Mouse (Mus musculus) neural tube, embryonic 12.5 days (tissue): ENCODE measurements around the gene Cdc6. TPM values are rescaled to one million over a fixed set of nuclear protein-coding genes. Genes with fewer than 3 reads are reported as not detected.

Experiments used
- ATAC-seq: fragments of 200-750 bp; cut with Nextera tagmentation; 2 replicates; pipeline ENCODE4 v1.8.0; 2017; ENCODE audit warnings: low read depth, mild to moderate bottlenecking, moderate TSS enrichment, moderate library complexity; ENCODE audit not compliant: low FRiP score
- H3K27ac ChIP-seq: fragments of 300-500 bp; sonication (generic); 2 replicates; pipeline ENCODE4 v1.5.1; 2016
- H3K27me3 ChIP-seq: fragments of 300-500 bp; sonication (generic); replicated peaks from 2 replicates; pipeline ENCODE4 v1.6.1; 2016; ENCODE audit warnings: mild to moderate bottlenecking
- H3K36me3 ChIP-seq: fragments of 300-500 bp; sonication (generic); 2 replicates; pipeline ENCODE4 v1.6.1; 2016; ENCODE audit warnings: mild to moderate bottlenecking
- H3K4me1 ChIP-seq: fragments of 300-500 bp; sonication (generic); 2 replicates; pipeline ENCODE4 v1.6.1; 2016
- H3K4me2 ChIP-seq: fragments of 300-500 bp; sonication (generic); replicated peaks from 2 replicates; pipeline ENCODE4 v1.6.1; 2016; ENCODE audit warnings: mild to moderate bottlenecking
- H3K4me3 ChIP-seq: fragments of 300-500 bp; sonication (generic); 2 replicates; pipeline ENCODE4 v1.5.1; 2016
- H3K9ac ChIP-seq: fragments of 300-500 bp; sonication (generic); 2 replicates; pipeline ENCODE4 v1.6.1; 2016; ENCODE audit warnings: mild to moderate bottlenecking
- H3K9me3 ChIP-seq: fragments of 300-500 bp; sonication (generic); 2 replicates; pipeline ENCODE4 v1.6.1; 2016; ENCODE audit warnings: mild to moderate bottlenecking
- WGBS: fragments of 180-500 bp; shearing (Covaris S2); methylation state at CpG from one replicate; pipeline ENCODE4 v1.1.7; 2016; 5-methylcytosine and 5-hydroxymethylcytosine counted together
- polyA plus RNA-seq: library from polyadenylated mRNA; unstranded; fragments of >200 nt; fragmentation: Nextera tagmentation; extraction: Ambion mirVana; gene quantifications from 2 replicates; pipeline ENCODE4 v1.2.1, GENCODE M21; 2016

Cdc6 gene
- polyA plus RNA-seq, 1 experiment from 2014 or later, result 19.2 TPM

DNA sequence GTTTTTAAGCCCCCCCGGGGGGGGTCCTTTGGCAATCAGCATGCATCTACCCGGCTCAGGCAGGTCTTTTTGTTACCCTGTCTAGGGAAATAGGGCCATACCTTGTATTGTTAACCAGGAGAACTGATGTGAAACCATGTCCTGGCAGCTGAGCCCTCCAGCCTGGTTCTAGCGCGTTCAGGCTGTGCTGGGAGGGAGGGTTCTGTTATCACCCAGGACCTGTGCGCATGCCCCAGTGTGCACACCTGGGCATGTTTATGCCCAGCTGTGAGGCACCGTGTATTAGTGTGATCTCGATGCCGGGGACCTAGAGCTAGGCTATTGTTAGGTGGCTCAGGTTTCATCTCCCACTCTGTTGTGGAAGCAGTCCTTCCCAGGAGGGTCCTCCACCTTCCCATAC is 54.2 kb downstream of the Cdc6 start:
- peak overlapping the region; percentile 84 for H3K9ac ChIP-seq
- H3K4me2 ChIP-seq, result peak overlapping the region; percentile 96
- peak overlapping the region; percentile 93 for H3K27ac ChIP-seq
- H3K27me3 ChIP-seq, result no peaks in the 10 kb centered on the region
- peaks cover 2% of the 10 kb centered on the region; the same call in 1 of the 2 replicates for H3K36me3 ChIP-seq
- H3K4me1 ChIP-seq, result peaks cover 69% of the 10 kb centered on the region
- 6% methylated on average over 8 of the region's 8 CpGs for WGBS
- H3K4me3 ChIP-seq, result peak overlapping the region; percentile 90
- H3K9me3 ChIP-seq, result no peaks in the 10 kb centered on the region
- ATAC-seq, result no peak

DNA sequence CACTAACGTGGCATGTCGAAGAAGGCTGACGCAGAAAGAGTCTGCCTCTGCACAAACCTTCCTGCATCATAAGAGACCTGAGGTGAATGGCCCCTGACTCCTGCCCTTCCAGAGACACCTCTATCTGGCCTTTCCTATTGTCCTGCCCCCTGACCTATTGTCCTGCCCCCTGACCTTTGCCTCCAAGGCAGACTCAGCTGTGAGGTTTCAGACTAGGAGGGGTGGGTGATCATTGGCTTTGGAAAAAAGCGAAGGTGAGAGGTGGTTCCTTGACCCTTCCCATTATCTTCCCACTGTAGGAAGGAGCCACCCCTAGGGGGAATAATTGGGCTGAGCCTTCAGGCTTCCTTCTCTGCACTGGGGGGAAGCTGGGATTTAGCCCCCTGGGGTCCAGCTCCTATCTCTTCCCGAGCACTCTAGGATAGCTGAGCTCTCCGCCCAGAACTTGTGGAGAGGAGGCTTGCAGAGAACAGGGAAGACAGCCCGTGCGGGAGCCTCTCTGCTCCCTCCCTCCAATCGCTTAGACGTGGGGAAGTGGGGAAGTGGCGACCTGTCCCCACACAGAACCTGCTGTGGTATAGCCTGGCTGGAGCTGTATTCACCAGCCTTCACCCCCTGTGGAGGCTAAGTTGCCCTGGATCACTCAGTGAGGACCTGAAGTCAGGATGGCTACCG is 55.0 kb downstream of the Cdc6 start:
- 4% methylated on average over 12 of the region's 12 CpGs for WGBS
- Histone ChIP-seq H3K9me3 (no peaks in the 10 kb centered on the region), H3K4me1 (peaks cover 77% of the 10 kb centered on the region), H3K27me3 (no peaks in the 10 kb centered on the region), H3K9ac (peak overlapping the region; percentile 84), H3K36me3 (peaks cover 4% of the 10 kb centered on the region; the same call in 1 of the 2 replicates), H3K4me3 (peak overlapping the region; percentile 90), H3K4me2 (peak overlapping the region; percentile 96), H3K27ac (peak overlapping the region; percentile 97)
- no peak for ATAC-seq

DNA sequence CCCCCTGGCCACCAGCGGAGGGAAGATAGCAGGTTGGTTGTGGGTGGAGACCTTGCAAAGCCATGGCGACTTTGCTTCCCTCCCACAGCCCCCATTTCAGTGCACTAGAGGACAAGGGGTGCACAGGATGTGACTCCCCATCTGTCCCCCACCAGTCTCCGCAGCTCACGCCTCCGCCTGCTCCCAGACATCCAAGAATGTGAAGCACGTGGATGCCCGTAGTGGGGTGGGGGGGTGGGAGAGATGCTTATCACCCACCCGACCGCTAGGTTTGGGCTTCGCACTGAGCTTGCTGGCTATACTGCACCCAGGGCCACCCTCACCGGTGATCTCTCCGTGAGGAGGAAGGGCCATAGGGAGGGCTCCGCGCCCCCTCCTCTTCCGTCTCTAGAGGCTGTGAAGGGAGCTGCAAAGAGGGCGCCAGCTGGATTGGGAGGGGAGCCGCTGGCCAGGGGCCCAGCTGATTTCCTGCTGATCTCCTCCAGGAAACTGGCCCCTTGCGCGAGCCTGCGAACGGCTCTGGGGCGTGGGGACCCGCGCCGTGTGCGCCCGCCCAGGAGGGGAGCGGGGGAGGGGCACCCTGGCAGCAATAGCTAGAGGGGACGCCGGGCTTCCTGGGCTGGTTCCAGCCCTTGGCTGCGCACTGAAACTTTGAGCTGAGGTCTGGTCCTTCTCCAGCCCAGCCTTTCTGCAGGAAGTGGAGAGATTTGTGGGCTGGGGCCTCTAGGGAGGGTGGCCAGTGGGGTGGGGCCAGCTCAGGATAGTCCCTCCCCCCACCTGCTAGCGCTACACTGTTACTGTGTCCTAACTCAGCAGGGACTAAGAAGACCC is 55.8 kb downstream of the Cdc6 start:
- Histone ChIP-seq H3K9ac (peak overlapping the region; percentile 84), H3K27ac (peak overlapping the region; percentile 97), H3K9me3 (no peaks in the 10 kb centered on the region), H3K4me2 (peak overlapping the region; percentile 96), H3K4me3 (peak overlapping the region; percentile 90), H3K36me3 (peaks cover 7% of the 10 kb centered on the region), H3K27me3 (no peaks in the 10 kb centered on the region), H3K4me1 (peaks cover 85% of the 10 kb centered on the region)
- peak; percentile 22 for ATAC-seq
- under 1% methylated on average over 31 of the region's 32 CpGs for WGBS

DNA sequence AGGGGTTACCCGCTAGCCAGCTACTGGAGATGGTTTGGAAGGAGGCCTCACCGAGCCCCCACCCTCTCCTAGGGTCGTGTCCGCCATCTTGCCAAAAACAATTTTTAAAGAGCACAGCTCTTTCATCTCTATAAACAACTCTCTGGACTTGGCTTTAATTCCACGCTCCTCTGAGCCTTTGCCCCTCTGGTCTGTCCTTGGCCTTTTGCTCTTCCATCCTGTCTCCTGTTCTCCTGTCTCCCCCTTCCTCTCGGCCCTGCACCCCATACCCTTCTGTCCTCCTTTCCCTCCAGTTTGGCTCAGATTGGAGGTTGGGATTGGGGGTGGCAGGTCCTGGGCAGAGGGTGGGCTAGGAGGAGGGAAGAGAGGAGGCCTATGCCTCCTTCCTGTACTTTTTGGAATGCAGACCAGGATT is 56.6 kb downstream of the Cdc6 start:
- WGBS, result 5% methylated on average over 6 of the region's 6 CpGs
- peak overlapping the region; percentile 97 for H3K27ac ChIP-seq

DNA sequence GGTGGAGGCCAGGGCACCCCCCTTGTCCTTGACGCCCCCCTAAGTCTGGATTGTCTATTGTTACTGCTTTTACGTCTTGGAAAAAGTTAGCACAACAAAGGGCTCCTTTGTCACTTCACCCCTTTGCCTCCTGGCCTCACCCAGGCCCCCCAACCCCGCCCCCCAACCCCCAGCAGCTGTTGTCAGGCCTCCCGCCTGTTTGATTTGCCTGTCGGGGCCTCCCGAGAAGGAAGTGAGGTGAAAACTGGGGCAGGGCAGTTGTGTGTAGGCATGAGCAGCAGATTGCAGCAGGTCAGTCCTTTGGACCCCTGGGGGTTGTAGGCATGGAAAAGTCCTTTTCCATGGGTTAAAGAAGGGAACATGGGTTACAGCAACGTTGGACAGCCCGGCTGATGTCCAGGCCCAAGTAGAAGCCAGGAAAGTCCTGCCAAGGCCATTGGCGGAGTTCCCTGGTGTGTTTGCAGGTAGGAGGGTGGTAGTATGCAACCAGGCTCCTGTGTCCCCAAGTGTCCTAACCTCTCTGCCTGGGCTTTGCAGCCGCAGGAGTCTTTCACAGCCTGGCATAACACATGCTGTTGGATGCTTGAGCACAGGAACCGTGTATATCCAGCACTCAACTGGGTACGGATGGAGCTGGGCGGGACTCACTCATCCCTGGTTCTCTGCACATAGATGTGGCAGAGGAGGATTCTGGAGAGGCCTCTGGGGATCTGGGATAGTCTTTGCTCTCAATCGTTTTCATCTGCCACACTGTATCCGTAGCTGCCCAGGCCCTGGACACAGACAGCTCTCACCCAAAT is 57.2 kb downstream of the Cdc6 start:
- Histone ChIP-seq H3K27me3 (no peaks in the 10 kb centered on the region), H3K9ac (peak overlapping the region; percentile 84), H3K4me3 (peak overlapping the region; percentile 90), H3K9me3 (no peaks in the 10 kb centered on the region), H3K27ac (peak overlapping the region; percentile 97), H3K4me1 (peaks cover 88% of the 10 kb centered on the region), H3K36me3 (peaks cover 9% of the 10 kb centered on the region), H3K4me2 (peak overlapping the region; percentile 96)
- WGBS, result 5% methylated on average over 15 of the region's 15 CpGs
- ATAC-seq, result no peak

More for the DNA sequence above, 56.6 kb downstream of the Cdc6 start:
- H3K4me2 ChIP-seq, result peak overlapping the region; percentile 96
- H3K27me3 ChIP-seq, result no peaks in the 10 kb centered on the region
- H3K4me3 ChIP-seq, result peak overlapping the region; percentile 90
- peaks cover 7% of the 10 kb centered on the region for H3K36me3 ChIP-seq
- H3K4me1 ChIP-seq, result peaks cover 88% of the 10 kb centered on the region
- ATAC-seq, result no peak
- H3K9me3 ChIP-seq, result no peaks in the 10 kb centered on the region
- H3K9ac ChIP-seq, result peak overlapping the region; percentile 84

DNA sequence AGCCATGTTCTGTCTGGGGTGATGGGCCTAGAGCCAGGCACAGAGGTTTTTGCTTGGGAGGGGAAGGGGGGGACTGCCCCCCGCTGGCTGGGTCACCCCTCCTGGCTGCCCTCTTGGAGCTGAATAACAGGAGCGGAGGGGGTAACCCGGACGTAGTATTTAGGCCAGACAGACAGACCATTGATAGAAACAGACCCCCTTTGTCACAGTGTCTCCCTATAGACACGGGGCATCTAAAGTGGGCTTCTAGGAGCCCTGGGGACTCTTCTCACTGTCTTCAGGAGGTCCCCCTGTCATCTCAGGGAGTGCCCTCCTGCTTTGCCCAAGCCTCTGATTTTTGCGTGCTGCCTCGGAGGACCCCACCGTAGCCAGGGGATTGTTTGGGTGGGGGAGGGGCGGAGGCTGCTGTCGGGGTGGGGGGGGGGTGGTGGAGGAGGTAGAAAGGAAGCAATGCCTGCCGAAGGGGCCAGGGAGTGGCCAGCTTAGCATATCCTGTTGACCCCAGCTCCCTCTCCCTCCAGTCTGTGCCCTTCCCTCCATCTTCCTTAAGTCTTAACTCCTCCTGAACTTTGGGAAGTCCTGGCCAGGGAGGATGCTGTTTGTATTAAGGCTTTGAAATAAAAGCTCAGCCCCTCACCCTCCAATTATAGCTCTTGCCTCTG is 57.9 kb downstream of the Cdc6 start:
- peaks cover 16% of the 10 kb centered on the region for H3K36me3 ChIP-seq
- no peak for ATAC-seq
- peak overlapping the region; percentile 84 for H3K9ac ChIP-seq
- H3K27me3 ChIP-seq, result no peaks in the 10 kb centered on the region
- H3K4me3 ChIP-seq, result peak overlapping the region; percentile 90
- H3K4me2 ChIP-seq, result peak overlapping the region; percentile 96
- H3K4me1 ChIP-seq, result peaks cover 92% of the 10 kb centered on the region
- H3K9me3 ChIP-seq, result no peaks in the 10 kb centered on the region
- H3K27ac ChIP-seq, result peak overlapping the region; percentile 97
- 2% methylated on average over 11 of the region's 11 CpGs for WGBS

DNA sequence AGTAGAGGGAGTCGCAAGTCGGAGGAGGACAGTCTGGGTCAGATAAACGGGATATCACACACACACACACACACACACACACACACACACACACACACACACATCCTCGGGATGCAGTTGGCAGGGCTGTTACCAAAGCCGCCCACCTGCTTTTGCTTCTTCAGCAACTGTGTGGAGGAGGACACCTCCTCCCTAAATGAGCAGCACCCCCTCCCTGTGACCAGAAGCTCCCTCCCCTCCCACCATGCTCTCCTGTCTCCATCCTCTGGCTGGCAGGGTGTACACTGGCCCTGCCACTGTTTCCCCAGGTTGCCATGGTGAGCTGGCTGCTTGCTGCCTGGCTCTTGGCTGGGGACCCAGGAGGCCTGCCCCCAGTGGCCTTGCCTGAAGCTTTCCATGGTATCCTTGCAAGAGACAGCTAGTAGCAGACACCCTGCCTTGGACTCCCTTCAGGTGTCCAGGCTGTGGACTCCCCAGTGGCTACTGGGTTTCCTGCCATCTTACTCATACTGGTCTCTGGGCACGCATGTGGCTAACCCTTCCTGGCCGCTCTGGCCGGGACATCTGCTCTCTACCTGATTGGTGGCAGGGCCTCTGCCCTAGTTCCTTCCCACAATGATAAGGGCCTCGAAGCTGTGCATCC is 59.0 kb downstream of the Cdc6 start:
- peaks cover 26% of the 10 kb centered on the region for H3K36me3 ChIP-seq

DNA sequence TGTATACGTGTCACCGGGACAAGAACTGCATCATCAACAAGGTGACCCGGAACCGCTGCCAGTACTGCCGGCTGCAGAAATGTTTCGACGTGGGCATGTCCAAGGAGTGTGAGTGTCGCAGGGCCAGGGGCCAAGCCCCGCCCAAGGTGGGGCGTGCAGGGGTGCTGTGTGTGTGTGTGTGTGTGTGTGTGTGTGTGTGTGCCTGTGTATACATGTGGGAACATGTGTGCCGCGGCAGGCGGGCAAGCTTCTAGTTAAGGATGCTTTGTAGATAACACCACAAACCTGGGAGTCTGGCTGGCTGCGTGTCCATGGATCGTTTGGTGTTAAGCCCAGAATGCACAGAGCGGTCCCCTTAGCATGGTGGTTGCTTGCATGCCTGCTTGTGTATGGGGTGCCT is 60.5 kb downstream of the Cdc6 start:
- peak overlapping the region; percentile 26 for H3K4me3 ChIP-seq
- H3K9ac ChIP-seq, result peak overlapping the region; percentile 84
- peaks cover 39% of the 10 kb centered on the region for H3K36me3 ChIP-seq
- H3K4me1 ChIP-seq, result peaks cover 89% of the 10 kb centered on the region
- no peaks in the 10 kb centered on the region for H3K9me3 ChIP-seq
- ATAC-seq, result no peak
- peak overlapping the region; percentile 96 for H3K4me2 ChIP-seq
- 29% methylated on average over 16 of the region's 16 CpGs for WGBS
- peak overlapping the region; percentile 97 for H3K27ac ChIP-seq
- H3K27me3 ChIP-seq, result no peaks in the 10 kb centered on the region

More for the DNA sequence above, 59.0 kb downstream of the Cdc6 start:
- Histone ChIP-seq H3K4me3 (peak overlapping the region; percentile 90), H3K27ac (peak overlapping the region; percentile 97), H3K27me3 (no peaks in the 10 kb centered on the region), H3K9ac (peak overlapping the region; percentile 84), H3K4me2 (peak overlapping the region; percentile 96), H3K4me1 (peaks cover 99% of the 10 kb centered on the region), H3K9me3 (no peaks in the 10 kb centered on the region)
- 22% methylated on average over 9 of the region's 9 CpGs for WGBS
- peak; percentile 11; the same call in 1 of the 2 replicates for ATAC-seq

DNA sequence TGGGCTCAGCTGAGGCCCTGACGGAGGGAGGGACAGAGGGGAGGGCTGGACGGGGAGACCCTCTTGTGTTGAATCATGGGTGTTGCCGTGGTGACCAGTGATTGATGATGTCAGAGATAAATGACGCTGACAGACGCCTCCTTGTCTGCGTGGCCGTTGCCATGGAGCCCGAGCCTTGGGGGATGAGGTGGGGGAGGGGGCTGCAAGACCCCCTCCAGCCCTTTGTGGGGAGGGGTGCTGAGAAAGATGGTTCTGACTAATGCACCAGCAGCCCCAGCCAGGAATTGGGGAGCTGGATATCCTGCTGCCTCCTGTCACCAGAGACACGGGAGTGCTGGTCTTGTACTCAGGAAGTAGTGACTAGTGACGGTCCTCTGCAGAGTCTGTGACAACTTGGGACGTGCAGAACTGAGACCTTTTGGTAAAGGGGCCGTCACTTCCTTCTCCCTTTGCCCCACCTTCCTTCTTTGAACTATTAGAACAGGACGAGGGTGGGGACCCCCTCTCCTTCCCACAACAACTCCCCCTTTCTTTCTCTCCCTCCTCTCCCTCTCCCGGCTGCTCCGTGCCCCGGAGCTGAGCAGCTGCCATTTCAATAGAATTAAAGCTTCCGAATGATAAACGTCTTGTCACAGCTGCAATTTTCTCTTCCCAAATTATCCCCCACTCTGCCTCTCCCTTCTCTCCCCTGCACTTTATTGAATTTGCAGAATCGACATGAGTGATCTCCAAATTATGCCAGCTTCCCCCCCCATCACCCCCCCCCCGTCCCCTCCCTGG is 61.3 kb downstream of the Cdc6 start:
- peaks cover 81% of the 10 kb centered on the region for H3K4me1 ChIP-seq
- WGBS, result 2% methylated on average over 20 of the region's 20 CpGs
- peak overlapping the region; percentile 96 for H3K4me2 ChIP-seq
- H3K4me3 ChIP-seq, result peak overlapping the region; percentile 22; the same call in 1 of the 2 replicates
- peaks cover 47% of the 10 kb centered on the region for H3K36me3 ChIP-seq
- no peaks in the 10 kb centered on the region for H3K27me3 ChIP-seq
- H3K9ac ChIP-seq, result peak overlapping the region; percentile 84
- peak overlapping the region; percentile 97 for H3K27ac ChIP-seq
- peak; percentile 63 for ATAC-seq
- no peaks in the 10 kb centered on the region for H3K9me3 ChIP-seq

DNA sequence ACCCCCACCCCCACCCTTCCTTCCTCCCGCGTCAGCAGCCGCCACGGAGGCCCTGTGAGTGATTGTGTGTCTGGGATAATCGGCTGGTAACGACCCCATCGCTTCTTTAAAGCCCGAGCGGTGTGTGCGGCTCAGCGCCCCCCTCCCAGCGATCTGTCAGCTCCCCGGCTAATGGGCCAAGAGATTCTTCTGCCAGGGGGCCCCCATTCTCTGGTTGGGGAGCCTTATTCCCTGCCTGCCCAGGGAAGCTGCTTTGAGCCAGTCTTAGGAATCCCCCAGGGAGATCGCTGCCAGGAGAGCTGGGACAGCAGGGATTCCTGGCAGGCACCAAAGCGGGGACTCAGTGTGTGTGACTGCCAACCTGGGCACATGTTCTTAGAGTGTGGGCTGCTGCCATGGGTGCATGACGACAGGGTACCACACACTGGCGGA is 61.9 kb downstream of the Cdc6 start:
- no peaks in the 10 kb centered on the region for H3K9me3 ChIP-seq
- H3K9ac ChIP-seq, result peak overlapping the region; percentile 84
- no peaks in the 10 kb centered on the region for H3K27me3 ChIP-seq
- H3K4me3 ChIP-seq, result peak overlapping the region; percentile 22
- peak; percentile 56 for ATAC-seq
- WGBS, result 8% methylated on average over 17 of the region's 17 CpGs
- peak overlapping the region; percentile 96 for H3K4me2 ChIP-seq
- H3K4me1 ChIP-seq, result peaks cover 75% of the 10 kb centered on the region
- peak overlapping the region; percentile 97 for H3K27ac ChIP-seq
- peaks cover 53% of the 10 kb centered on the region for H3K36me3 ChIP-seq
